Mouse (Mus musculus): ENCODE results near the gene Slc25a1.

DNA sequence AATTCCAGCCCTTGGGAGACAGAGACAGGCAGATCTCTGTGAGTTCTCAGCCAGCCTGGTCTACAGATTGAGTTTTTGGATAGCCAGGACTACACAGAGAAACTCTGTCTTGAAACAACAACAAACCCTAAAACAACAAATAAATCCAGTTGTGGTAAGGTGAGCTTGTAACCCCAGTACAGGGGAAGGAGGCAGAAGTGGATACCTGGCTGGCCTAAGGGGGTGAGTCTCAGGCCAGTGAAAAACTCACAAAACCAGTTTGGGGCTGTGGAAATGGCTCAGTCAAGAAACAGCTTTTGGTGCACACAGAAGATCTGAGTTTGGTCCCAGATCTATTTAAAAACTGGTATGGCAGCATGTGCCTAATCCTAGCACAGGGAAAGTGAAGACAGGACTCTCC is 45.8 kb downstream of the Slc25a1 start:
- TF ChIP-seq POLR2A (IDR thresholded peaks at IDR 0.05; ENCODE audit: borderline replicate concordance, low read depth, low read length) (no peak), CTCF (IDR thresholded peaks at IDR 0.05; ENCODE audit: low read depth, low read length) (no peak)

Data from bone marrow macrophage, adult 2 months (primary cell).